Mouse (Mus musculus): ENCODE data around the gene Oat. TPM values are rescaled to one million over a fixed set of nuclear protein-coding genes. Genes with fewer than 3 reads are reported as not detected.
A peak's percentile ranks its signal among the peaks of the same experiment; 100 is the strongest.

Oat gene
- polyA plus RNA-seq, 1 experiment from 2014 or later, result 300 TPM

DNA sequence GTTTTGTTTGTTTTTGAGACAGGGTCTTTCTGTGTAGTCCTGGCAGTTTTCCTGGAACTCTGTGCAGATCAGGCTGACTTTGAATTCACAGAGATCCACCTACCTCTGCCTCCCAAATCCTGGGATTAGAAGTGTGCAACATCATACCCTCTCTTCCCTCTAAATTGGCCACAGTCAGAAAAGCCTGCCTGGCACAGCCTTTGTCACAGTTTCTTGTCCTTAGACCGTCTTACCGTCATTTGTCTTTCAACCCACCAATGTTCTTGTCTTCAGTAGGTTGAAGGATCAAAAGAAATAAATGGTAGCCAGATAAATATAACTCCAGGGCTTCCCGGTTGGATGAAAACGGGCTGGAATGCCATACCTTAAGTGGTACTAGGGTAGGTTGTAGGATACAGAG is 28.5 kb upstream of the Oat start:
- peaks cover 4% of the 10 kb centered on the region for H3K4me1 ChIP-seq
- no peaks in the 10 kb centered on the region for H3K36me3 ChIP-seq
- H3K4me3 ChIP-seq, result no peak overlapping the region
- H3K9ac ChIP-seq, result no peak overlapping the region
- ATAC-seq (ENCODE audit: borderline replicate concordance, extremely low read depth, low FRiP score, low TSS enrichment), result no peak
- peaks cover 51% of the 10 kb centered on the region for H3K27me3 ChIP-seq
- 71% methylated on average over 4 of the region's 4 CpGs for WGBS
- H3K27ac ChIP-seq, result no peak overlapping the region
- no peak overlapping the region for H3K4me2 ChIP-seq
- H3K9me3 ChIP-seq, result no peaks in the 10 kb centered on the region

DNA sequence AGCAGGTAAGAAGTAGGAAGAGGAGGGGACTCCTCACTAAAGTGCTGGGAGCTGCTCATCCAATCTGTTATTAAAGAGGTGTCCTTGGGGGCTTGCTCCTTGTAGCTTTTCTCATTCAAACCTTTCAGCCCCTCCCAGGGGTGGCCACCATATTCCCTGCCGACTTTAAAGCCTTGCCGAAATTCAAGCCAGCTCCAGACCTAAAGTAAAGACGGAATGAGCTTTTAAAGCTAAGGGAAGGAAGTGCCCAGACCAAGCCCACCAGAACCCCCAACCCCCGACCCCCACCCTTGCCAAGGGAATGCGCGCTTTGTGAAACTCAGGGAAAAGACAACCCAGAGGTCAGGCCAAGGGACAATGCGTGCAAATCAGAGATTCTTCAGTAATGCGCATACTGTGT is 24.7 kb upstream of the Oat start:
- H3K27ac ChIP-seq, result no peak overlapping the region
- no peak for ATAC-seq (ENCODE audit: borderline replicate concordance, extremely low read depth, low FRiP score, low TSS enrichment)
- H3K9ac ChIP-seq, result no peak overlapping the region
- WGBS, result 10% methylated on average over 8 of the region's 8 CpGs
- no peaks in the 10 kb centered on the region for H3K36me3 ChIP-seq
- no peak overlapping the region for H3K4me3 ChIP-seq
- H3K27me3 ChIP-seq, result peaks cover 89% of the 10 kb centered on the region
- peaks cover 33% of the 10 kb centered on the region for H3K4me1 ChIP-seq
- H3K9me3 ChIP-seq, result no peaks in the 10 kb centered on the region
- H3K4me2 ChIP-seq, result no peak overlapping the region

DNA sequence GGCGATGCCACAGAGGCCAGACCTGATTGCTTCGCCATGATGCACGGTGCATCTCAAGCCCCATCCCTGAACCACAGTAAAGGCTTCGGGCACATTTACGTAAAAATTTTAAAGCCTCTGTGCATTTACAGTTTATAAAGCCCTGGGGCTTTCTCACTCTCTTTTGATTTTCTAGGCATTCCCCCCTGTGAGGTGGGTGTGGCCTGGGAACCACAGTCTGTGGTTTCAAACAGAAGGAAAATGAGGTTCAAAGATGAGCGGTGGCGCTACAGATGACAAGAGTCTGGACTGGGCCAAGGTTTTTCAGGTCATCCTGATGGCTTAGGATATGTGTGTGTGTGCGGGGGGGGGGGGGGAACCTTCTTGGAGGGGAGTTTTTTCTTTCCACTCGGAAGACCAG is 23.8 kb upstream of the Oat start:
- no peak overlapping the region for H3K9ac ChIP-seq
- WGBS, result 1% methylated on average over 9 of the region's 9 CpGs
- H3K4me2 ChIP-seq, result peak overlapping the region; percentile 73
- peak overlapping the region; percentile 34 for H3K4me3 ChIP-seq
- no peaks in the 10 kb centered on the region for H3K36me3 ChIP-seq
- ATAC-seq (ENCODE audit: borderline replicate concordance, extremely low read depth, low FRiP score, low TSS enrichment), result no peak
- no peaks in the 10 kb centered on the region for H3K9me3 ChIP-seq
- peaks cover 98% of the 10 kb centered on the region for H3K27me3 ChIP-seq
- peaks cover 33% of the 10 kb centered on the region for H3K4me1 ChIP-seq
- no peak overlapping the region for H3K27ac ChIP-seq

DNA sequence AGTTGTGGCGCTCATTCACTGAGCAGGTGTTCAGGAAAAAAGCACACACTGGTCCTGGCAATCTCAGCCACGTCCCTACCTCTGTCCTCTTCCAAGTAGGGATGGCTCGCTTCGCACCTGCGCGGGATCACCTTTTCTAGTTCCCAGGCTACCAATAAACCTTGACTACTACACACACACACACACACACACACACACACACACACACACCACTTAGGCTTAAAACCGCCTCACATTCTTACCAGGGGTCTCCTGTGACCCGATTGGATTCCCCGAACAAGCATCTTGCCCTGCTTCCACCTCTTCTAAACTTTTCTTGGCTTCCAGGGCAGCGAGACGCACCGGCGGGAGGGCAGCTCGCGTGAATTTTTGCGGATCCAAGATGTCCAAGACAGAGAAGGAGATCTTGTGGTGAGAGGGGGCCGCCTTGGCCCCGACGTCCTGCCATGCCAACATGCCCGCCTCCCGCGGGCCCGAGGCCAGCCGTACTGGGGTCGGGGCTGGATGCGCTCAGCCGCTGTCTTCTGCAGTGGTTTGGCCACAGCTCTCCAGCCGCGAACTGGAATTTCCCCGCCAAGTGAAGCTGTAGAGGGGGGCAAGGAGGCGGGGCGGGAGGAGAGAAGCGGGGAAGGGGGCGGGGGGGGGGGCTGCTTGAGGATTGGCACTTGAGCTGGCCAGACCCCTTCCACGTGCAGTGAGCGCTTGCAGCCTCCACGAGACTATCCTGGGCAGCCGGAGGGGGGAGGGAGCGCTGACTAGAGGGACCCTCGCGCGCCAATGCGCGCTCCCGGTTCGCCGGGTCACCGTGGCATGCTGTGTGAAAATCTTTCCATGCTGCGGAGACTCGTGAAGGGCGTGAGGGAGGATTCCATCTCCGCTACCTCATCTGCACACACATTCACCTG is 23.1 kb upstream of the Oat start, which contains the start of gene Nkx1-2:
Nkx1-2 (minus strand) TSS at position 567 of the 905 bp plus-strand sequence.
- peak; percentile 49 for ATAC-seq (ENCODE audit: borderline replicate concordance, extremely low read depth, low FRiP score, low TSS enrichment)
- H3K4me3 ChIP-seq, result peak within 1 kb of the TSS; percentile 34
- H3K9me3 ChIP-seq, result no peaks in the 10 kb centered on the region
- no peak within 1 kb of the TSS for H3K9ac ChIP-seq
- H3K4me2 ChIP-seq, result peak within 1 kb of the TSS; percentile 73
- peaks cover 33% of the 10 kb centered on the region for H3K4me1 ChIP-seq
- H3K27me3 ChIP-seq, result peaks cover 97% of the 10 kb centered on the region
- H3K36me3 ChIP-seq, result no peaks in the 10 kb centered on the region
- 1% methylated on average over 42 of the region's 52 CpGs for WGBS
- no peak within 1 kb of the TSS for H3K27ac ChIP-seq

DNA sequence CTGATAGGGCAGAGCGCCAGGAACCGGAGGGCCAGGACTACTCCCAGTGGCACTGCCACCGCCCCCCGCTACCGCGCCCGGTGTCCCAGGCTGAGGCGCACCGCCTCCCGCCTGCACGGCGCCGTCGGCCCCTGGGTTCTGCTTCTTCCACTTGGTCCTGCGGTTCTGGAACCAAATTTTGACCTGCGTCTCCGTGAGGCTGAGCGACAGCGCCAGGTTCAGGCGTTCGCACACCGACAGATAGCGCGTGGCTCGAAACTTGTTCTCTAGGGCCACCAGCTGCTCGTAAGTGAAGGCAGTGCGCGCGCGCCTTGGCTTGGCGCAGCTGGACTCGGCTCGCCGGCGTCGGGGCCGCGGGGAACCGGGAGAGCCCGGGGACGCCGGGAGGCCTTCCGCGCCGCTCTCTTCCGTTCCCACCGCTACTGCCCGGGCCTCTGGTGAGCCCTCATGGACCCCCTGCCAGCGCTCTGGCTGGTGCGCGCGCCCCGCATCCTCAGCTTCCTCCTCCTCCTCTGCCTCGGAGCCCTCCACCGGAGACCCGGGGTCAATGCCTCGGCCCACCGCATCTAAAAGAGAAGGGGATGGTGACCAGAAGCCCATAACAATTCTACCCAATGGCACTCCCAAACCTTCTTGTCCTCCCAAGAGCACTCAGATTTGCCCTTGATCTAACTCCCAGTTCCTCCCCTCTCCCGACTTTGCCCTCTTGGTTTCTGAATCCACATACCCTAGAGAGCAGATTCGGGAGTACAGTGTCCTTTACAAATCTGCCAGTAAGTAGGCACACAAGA is 21.2 kb upstream of the Oat start:
- peak overlapping the region; percentile 42 for H3K4me3 ChIP-seq
- H3K36me3 ChIP-seq, result no peaks in the 10 kb centered on the region
- H3K4me1 ChIP-seq, result peaks cover 33% of the 10 kb centered on the region
- peaks cover 80% of the 10 kb centered on the region for H3K27me3 ChIP-seq
- H3K4me2 ChIP-seq, result peak overlapping the region; percentile 85
- peak overlapping the region; percentile 20; the same call in 1 of the 2 replicates for H3K9ac ChIP-seq
- WGBS, result under 1% methylated on average over 60 of the region's 60 CpGs
- no peak for ATAC-seq (ENCODE audit: borderline replicate concordance, extremely low read depth, low FRiP score, low TSS enrichment)
- no peak overlapping the region for H3K27ac ChIP-seq
- H3K9me3 ChIP-seq, result no peaks in the 10 kb centered on the region

DNA sequence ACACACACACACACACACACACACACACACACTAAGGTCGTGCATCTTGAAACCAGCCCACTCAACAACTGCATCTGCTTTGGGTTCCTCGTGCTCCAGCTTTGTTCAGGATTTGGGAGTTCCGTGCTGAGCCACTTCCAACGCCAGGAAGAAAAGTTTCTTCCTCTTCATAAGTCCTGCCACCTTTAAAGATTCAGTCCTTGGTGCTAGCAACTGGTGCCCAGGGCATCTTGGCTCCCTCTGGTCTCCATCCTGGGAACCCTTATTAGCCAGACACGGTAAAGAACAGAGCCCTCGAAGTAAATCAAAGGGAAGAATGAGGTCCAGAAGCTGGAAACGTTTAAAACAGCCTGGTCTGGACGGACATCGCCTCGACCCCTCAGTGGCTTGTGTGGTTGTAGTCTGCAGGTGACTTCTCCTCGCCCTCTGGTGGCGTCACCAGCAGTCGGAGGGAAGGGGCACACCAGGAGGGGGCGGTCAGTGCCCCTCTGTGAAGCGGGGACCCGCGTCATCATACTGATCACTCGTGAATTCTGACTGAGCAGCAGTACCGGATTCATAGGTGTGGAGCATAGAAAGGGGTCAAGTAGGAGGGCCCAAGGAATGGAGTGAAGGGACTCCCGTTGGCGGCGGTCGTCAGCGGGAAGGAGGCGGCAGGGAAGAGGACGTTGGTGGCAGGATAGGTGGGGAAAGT is 20.5 kb upstream of the Oat start:
- no peak overlapping the region for H3K27ac ChIP-seq
- H3K36me3 ChIP-seq, result no peaks in the 10 kb centered on the region
- peaks cover 33% of the 10 kb centered on the region for H3K4me1 ChIP-seq
- ATAC-seq (ENCODE audit: borderline replicate concordance, extremely low read depth, low FRiP score, low TSS enrichment), result no peak
- H3K4me3 ChIP-seq, result peak overlapping the region; percentile 42
- no peak overlapping the region; the same call in 1 of the 2 replicates for H3K9ac ChIP-seq
- 8% methylated on average over 26 of the region's 26 CpGs for WGBS
- H3K27me3 ChIP-seq, result peaks cover 72% of the 10 kb centered on the region
- H3K9me3 ChIP-seq, result no peaks in the 10 kb centered on the region
- peak overlapping the region; percentile 85 for H3K4me2 ChIP-seq

DNA sequence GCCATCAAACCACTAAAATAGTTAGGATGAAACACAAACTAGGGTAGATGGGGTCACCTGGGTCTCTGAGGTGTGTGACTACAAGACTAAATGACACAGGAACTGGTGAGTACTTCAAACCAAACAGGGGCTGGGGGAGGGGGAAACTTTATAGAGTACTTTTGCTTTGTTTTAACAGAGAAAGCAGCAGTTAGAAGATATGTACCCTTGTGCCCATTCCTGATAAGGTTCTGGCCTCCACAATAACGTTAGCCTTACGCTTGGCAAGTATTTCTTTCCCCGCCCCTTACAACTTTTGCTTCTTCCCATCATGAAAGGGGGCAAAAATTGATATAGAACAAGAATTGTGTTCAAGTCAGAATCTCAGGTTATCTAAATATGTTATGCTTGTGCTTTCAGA is 19.6 kb upstream of the Oat start:
- 61% methylated on average over 3 of the region's 3 CpGs for WGBS
- ATAC-seq (ENCODE audit: borderline replicate concordance, extremely low read depth, low FRiP score, low TSS enrichment), result no peak
- no peak overlapping the region for H3K9ac ChIP-seq
- peaks cover 63% of the 10 kb centered on the region for H3K27me3 ChIP-seq
- H3K27ac ChIP-seq, result no peak overlapping the region
- no peak overlapping the region for H3K4me3 ChIP-seq
- no peaks in the 10 kb centered on the region for H3K9me3 ChIP-seq
- no peak overlapping the region for H3K4me2 ChIP-seq
- peaks cover 33% of the 10 kb centered on the region for H3K4me1 ChIP-seq
- no peaks in the 10 kb centered on the region for H3K36me3 ChIP-seq

DNA sequence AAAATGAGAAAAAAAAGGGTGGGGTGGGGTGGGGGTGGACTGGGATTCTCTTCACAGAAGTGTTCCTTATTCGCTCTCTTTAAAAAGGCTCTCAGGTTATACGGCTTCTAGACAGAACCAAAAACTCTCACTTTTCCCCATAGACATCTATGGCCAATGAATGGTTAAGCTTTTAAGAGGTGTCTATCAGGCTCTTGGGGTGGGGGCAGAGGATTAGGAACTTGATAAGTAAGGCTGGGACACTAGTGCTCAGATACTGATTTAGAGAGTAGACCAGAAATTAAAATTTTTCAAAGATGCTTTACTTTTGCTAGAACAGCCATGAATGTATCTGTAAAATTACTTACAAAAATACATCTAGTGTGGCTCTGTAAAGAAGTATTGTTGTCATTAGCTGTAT is 18.1 kb upstream of the Oat start:
- no peak overlapping the region for H3K4me3 ChIP-seq
- ATAC-seq (ENCODE audit: borderline replicate concordance, extremely low read depth, low FRiP score, low TSS enrichment), result no peak

DNA sequence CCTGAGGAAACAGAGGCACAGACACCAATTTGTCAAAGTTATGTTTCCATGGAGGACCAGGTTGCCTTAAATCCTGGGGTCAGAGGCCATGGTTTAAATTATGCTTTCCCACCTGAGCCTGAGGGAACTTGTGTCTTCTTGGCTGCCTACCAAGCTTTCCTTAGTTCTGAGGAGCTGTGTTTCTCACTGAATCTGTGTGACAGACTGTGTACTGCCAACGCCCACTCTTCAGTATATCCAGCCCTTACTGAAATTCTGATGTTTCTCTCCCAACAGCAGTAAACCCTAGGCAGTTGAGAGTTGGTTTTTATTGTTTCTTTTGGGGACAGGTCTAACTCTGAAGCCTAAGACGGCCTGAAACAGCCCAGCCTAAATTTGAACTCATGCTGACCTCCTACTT is 17.6 kb upstream of the Oat start:
- no peaks in the 10 kb centered on the region for H3K36me3 ChIP-seq
- peaks cover 43% of the 10 kb centered on the region for H3K27me3 ChIP-seq
- no peak for ATAC-seq (ENCODE audit: borderline replicate concordance, extremely low read depth, low FRiP score, low TSS enrichment)
- peaks cover 19% of the 10 kb centered on the region for H3K4me1 ChIP-seq
- H3K9ac ChIP-seq, result no peak overlapping the region
- WGBS, result 72% methylated on average over 2 of the region's 2 CpGs
- H3K4me2 ChIP-seq, result no peak overlapping the region
- H3K4me3 ChIP-seq, result no peak overlapping the region
- H3K27ac ChIP-seq, result no peak overlapping the region
- H3K9me3 ChIP-seq, result no peaks in the 10 kb centered on the region

More for the DNA sequence above, 18.1 kb upstream of the Oat start:
- no peak overlapping the region for H3K9ac ChIP-seq
- 95% methylated on average over 2 of the region's 2 CpGs for WGBS
- H3K27me3 ChIP-seq, result peaks cover 49% of the 10 kb centered on the region
- H3K27ac ChIP-seq, result no peak overlapping the region
- H3K36me3 ChIP-seq, result no peaks in the 10 kb centered on the region
- H3K4me1 ChIP-seq, result peaks cover 25% of the 10 kb centered on the region
- H3K4me2 ChIP-seq, result no peak overlapping the region
- no peaks in the 10 kb centered on the region for H3K9me3 ChIP-seq

DNA sequence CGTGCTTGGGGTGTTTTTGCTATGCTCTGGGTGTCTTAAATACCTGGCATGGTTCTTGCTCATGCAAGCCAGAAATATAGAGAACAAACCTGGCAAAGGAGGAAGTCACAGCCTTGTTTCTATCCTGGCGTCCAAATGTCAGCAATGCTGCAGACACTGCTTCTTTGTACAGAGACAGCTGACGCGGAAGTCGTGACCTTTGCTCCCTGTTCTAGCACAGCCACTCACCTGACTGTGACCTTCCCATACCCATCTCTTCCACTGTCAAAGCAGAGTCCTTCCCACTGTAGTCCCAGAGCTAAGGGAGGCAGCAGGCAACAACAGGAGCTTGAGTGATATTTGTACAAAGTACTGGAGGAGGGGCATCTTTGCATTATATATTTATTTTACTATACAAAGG is 13.4 kb upstream of the Oat start:
- H3K27ac ChIP-seq, result no peak overlapping the region
- H3K9ac ChIP-seq, result no peak overlapping the region
- no peak overlapping the region for H3K4me2 ChIP-seq
- no peaks in the 10 kb centered on the region for H3K36me3 ChIP-seq
- no peaks in the 10 kb centered on the region for H3K9me3 ChIP-seq
- ATAC-seq (ENCODE audit: borderline replicate concordance, extremely low read depth, low FRiP score, low TSS enrichment), result no peak
- H3K27me3 ChIP-seq, result peaks cover 1% of the 10 kb centered on the region; the same call in 1 of the 2 replicates
- 42% methylated on average over 5 of the region's 5 CpGs for WGBS
- no peaks in the 10 kb centered on the region for H3K4me1 ChIP-seq
- H3K4me3 ChIP-seq, result no peak overlapping the region

DNA sequence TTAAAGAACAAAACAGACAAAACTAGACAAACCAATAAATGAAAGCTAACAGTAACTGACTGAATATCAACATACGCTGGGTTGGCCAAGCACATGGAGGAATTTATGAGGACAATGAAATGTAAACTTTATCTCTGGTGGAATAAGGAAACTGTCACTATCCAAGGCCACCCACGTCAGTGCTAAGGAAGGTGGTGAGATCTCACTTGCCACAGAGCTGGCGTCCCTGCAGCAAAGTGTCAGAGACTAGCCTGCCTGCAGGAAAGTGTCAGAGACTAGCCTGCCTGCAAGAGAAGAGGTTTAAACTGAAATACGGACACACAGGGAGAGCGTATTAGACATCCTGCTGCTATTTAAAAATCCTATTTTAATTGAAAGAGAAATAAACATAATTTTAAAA is 11.0 kb upstream of the Oat start:
- no peaks in the 10 kb centered on the region; the same call in 1 of the 2 replicates for H3K27me3 ChIP-seq
- 40% methylated on average over 5 of the region's 5 CpGs for WGBS

More for the DNA sequence above, 11.0 kb upstream of the Oat start:
- H3K4me2 ChIP-seq, result no peak overlapping the region
- no peaks in the 10 kb centered on the region for H3K36me3 ChIP-seq
- no peak overlapping the region for H3K27ac ChIP-seq
- no peak overlapping the region for H3K9ac ChIP-seq
- ATAC-seq (ENCODE audit: borderline replicate concordance, extremely low read depth, low FRiP score, low TSS enrichment), result no peak
- no peak overlapping the region for H3K4me3 ChIP-seq
- H3K4me1 ChIP-seq, result no peaks in the 10 kb centered on the region
- H3K9me3 ChIP-seq, result no peaks in the 10 kb centered on the region

Data from lung, embryonic 15.5 days (tissue).